Mouse (Mus musculus) heart, embryonic 12.5 days (tissue): ENCODE results near the gene Klrg2. TPM values are rescaled to one million over a fixed set of nuclear protein-coding genes. Genes with fewer than 3 reads are reported as not detected.
"Not testable (repeated sequence)": the region's sequence is repeated elsewhere in the genome, so short reads cannot be mapped to it uniquely, and the experiment has no call there.

Experiments
- ATAC-seq: fragments of 200-750 bp; cut with Nextera tagmentation; 2 replicates; pipeline ENCODE4 v1.8.0; 2017; ENCODE audit warnings: moderate TSS enrichment, moderate library complexity; ENCODE audit not compliant: insufficient number of reproducible peaks, low FRiP score
- H3K27ac ChIP-seq: fragments of 300-500 bp; sonication (generic); 2 replicates; pipeline ENCODE4 v1.5.1; 2016; ENCODE audit warnings: mild to moderate bottlenecking, moderate library complexity; ENCODE audit not compliant: poor library complexity, severe bottlenecking
- H3K27me3 ChIP-seq: fragments of 300-500 bp; sonication (generic); replicated peaks from 2 replicates; pipeline ENCODE4 v1.6.1; 2016; ENCODE audit warnings: mild to moderate bottlenecking, moderate library complexity
- H3K36me3 ChIP-seq: fragments of 300-500 bp; sonication (generic); 2 replicates; pipeline ENCODE4 v1.6.1; 2016; ENCODE audit warnings: mild to moderate bottlenecking, moderate library complexity
- H3K4me1 ChIP-seq: fragments of 300-500 bp; sonication (generic); replicated peaks from 2 replicates; pipeline ENCODE4 v1.6.1; 2016; ENCODE audit warnings: mild to moderate bottlenecking
- H3K4me2 ChIP-seq: fragments of 300-500 bp; sonication (generic); 2 replicates; pipeline ENCODE4 v1.6.1; 2016; ENCODE audit warnings: mild to moderate bottlenecking, moderate library complexity
- H3K4me3 ChIP-seq: fragments of 300-500 bp; sonication (generic); 2 replicates; pipeline ENCODE4 v1.5.1; 2016; ENCODE audit warnings: mild to moderate bottlenecking
- H3K9ac ChIP-seq: fragments of 300-500 bp; sonication (generic); 2 replicates; pipeline ENCODE4 v1.6.1; 2016; ENCODE audit warnings: mild to moderate bottlenecking, moderate library complexity
- H3K9me3 ChIP-seq: fragments of 300-500 bp; sonication (generic); replicated peaks from 2 replicates; pipeline ENCODE4 v1.6.1; 2016; ENCODE audit warnings: mild to moderate bottlenecking, moderate library complexity
- WGBS: fragments of 180-500 bp; shearing (Covaris S2); methylation state at CpG from one replicate; pipeline ENCODE4 v1.1.7; 2016; 5-methylcytosine and 5-hydroxymethylcytosine counted together
- polyA plus RNA-seq: library from polyadenylated mRNA; unstranded; fragments of >200 nt; fragmentation: Nextera tagmentation; extraction: Ambion mirVana; gene quantifications from 2 replicates; pipeline ENCODE4 v1.2.1, GENCODE M21; 2016

Gene Klrg2
- 0.14 and 0.27 TPM in 2 replicates for polyA plus RNA-seq

GRCm38 (mm10) chr6:38636852-38637618 lies at the start of gene Klrg2:
TSS of gene Klrg2 (minus strand) at chr6:38637242.
- peaks cover 14% of the 10 kb centered on the region for H3K4me1 ChIP-seq
- H3K9me3 ChIP-seq = no peaks in the 10 kb centered on the region
- ATAC-seq = peak; percentile 75
- 2% methylated on average over 60 of the region's 60 CpGs for WGBS
- H3K27me3 ChIP-seq = peaks cover 86% of the 10 kb centered on the region
- H3K27ac ChIP-seq = no peak within 1 kb of the TSS
- no peaks in the 10 kb centered on the region for H3K36me3 ChIP-seq
- peak within 1 kb of the TSS; percentile 98 for H3K4me2 ChIP-seq
- H3K4me3 ChIP-seq = peak within 1 kb of the TSS; percentile 55
- peak within 1 kb of the TSS; percentile 72 for H3K9ac ChIP-seq

- ATAC-seq = no peak
- Histone ChIP-seq H3K9me3 (no peaks in the 10 kb centered on the region; the same call in 1 of the 2 replicates), H3K9ac (no peak overlapping the region), H3K27ac (no peak overlapping the region), H3K4me1 (no peaks in the 10 kb centered on the region), H3K36me3 (peaks cover 12% of the 10 kb centered on the region), H3K4me3 (no peak overlapping the region), H3K4me2 (no peak overlapping the region), H3K27me3 (no peaks in the 10 kb centered on the region; the same call in none of the 2 replicates)
- 60% methylated on average over 2 of the region's 2 CpGs for WGBS
Measured at GRCm38 (mm10) chr6:38682532-38682931, 45.5 kb upstream of the Klrg2 start.

GRCm38 (mm10) chr6:38677629-38678028 lies 40.6 kb upstream of the Klrg2 start:
- Histone ChIP-seq H3K4me2 (no peak overlapping the region), H3K4me3 (no peak overlapping the region), H3K9ac (no peak overlapping the region), H3K36me3 (no peaks in the 10 kb centered on the region), H3K9me3 (no peaks in the 10 kb centered on the region; the same call in 1 of the 2 replicates), H3K27ac (no peak overlapping the region), H3K27me3 (peaks cover 4% of the 10 kb centered on the region), H3K4me1 (peaks cover 12% of the 10 kb centered on the region)
- ATAC-seq = no peak
- WGBS = 69% methylated on average over 9 of the region's 9 CpGs

- 66% methylated on average over 14 of the region's 14 CpGs for WGBS
- no peak overlapping the region for H3K4me3 ChIP-seq
Measured at GRCm38 (mm10) chr6:38676723-38677122, 39.7 kb upstream of the Klrg2 start.

GRCm38 (mm10) chr6:38676217-38676616 lies 39.2 kb upstream of the Klrg2 start:
- H3K9me3 ChIP-seq = no peaks in the 10 kb centered on the region
- peaks cover 4% of the 10 kb centered on the region for H3K27me3 ChIP-seq
- no peak overlapping the region for H3K27ac ChIP-seq
- no peak for ATAC-seq
- H3K4me2 ChIP-seq = peak overlapping the region; percentile 36
- WGBS = 36% methylated on average over 6 of the region's 6 CpGs
- no peak overlapping the region for H3K9ac ChIP-seq
- no peak overlapping the region for H3K4me3 ChIP-seq
- peaks cover 12% of the 10 kb centered on the region for H3K4me1 ChIP-seq
- no peaks in the 10 kb centered on the region for H3K36me3 ChIP-seq

More at GRCm38 (mm10) chr6:38676723-38677122, 39.7 kb upstream of the Klrg2 start:
- Histone ChIP-seq H3K4me1 (peaks cover 12% of the 10 kb centered on the region), H3K27me3 (peaks cover 4% of the 10 kb centered on the region), H3K9me3 (no peaks in the 10 kb centered on the region), H3K4me2 (peak overlapping the region; percentile 36), H3K36me3 (no peaks in the 10 kb centered on the region), H3K27ac (no peak overlapping the region), H3K9ac (no peak overlapping the region)
- no peak for ATAC-seq

GRCm38 (mm10) chr6:38672011-38672410 lies 35.0 kb upstream of the Klrg2 start:
- Histone ChIP-seq H3K9me3 (no peaks in the 10 kb centered on the region), H3K4me3 (no peak overlapping the region), H3K27ac (no peak overlapping the region), H3K4me2 (no peak overlapping the region), H3K9ac (no peak overlapping the region), H3K4me1 (peaks cover 12% of the 10 kb centered on the region), H3K27me3 (peaks cover 7% of the 10 kb centered on the region; the same call in 1 of the 2 replicates), H3K36me3 (no peaks in the 10 kb centered on the region)
- 78% methylated on average over 3 of the region's 3 CpGs for WGBS
- ATAC-seq = no peak

- Histone ChIP-seq H3K4me3 (no peak overlapping the region), H3K36me3 (no peaks in the 10 kb centered on the region), H3K9ac (no peak overlapping the region), H3K27me3 (peaks cover 7% of the 10 kb centered on the region; the same call in 1 of the 2 replicates), H3K4me2 (no peak overlapping the region), H3K9me3 (no peaks in the 10 kb centered on the region), H3K27ac (no peak overlapping the region), H3K4me1 (peaks cover 5% of the 10 kb centered on the region)
- no peak for ATAC-seq
- 79% methylated on average over 7 of the region's 7 CpGs for WGBS
Measured at GRCm38 (mm10) chr6:38671270-38671669, 34.2 kb upstream of the Klrg2 start.

GRCm38 (mm10) chr6:38670488-38670887 lies 33.4 kb upstream of the Klrg2 start:
- H3K27me3 ChIP-seq, H3K9me3 ChIP-seq, H3K4me2 ChIP-seq, H3K36me3 ChIP-seq, H3K9ac ChIP-seq, ATAC-seq, H3K27ac ChIP-seq, H3K4me1 ChIP-seq, H3K4me3 ChIP-seq: not testable (repeated sequence)
- WGBS = 85% methylated on average over 1 of the region's 1 CpGs

- 44% methylated on average over 6 of the region's 6 CpGs for WGBS
- H3K9ac ChIP-seq = no peak overlapping the region
- no peak overlapping the region for H3K27ac ChIP-seq
- H3K9me3 ChIP-seq = no peaks in the 10 kb centered on the region
- peaks cover 17% of the 10 kb centered on the region for H3K27me3 ChIP-seq
- H3K36me3 ChIP-seq = no peaks in the 10 kb centered on the region
- ATAC-seq = no peak
- no peak overlapping the region for H3K4me3 ChIP-seq
- 0 out of 2 replicates have a peak, but pooled peaks cover 7% of the 10 kb centered on the region for H3K4me1 ChIP-seq
- H3K4me2 ChIP-seq = no peak overlapping the region
Measured at GRCm38 (mm10) chr6:38669580-38669979, 32.5 kb upstream of the Klrg2 start.

GRCm38 (mm10) chr6:38662714-38663615 lies 25.9 kb upstream of the Klrg2 start, which contains the start of gene Clec2l:
TSS of gene Clec2l (plus strand) at chr6:38663069.
- 0 out of 2 replicates have a peak, but pooled peaks cover 9% of the 10 kb centered on the region for H3K4me1 ChIP-seq
- H3K4me2 ChIP-seq = peak within 1 kb of the TSS; percentile 96
- peak within 1 kb of the TSS; percentile 68 for H3K4me3 ChIP-seq
- H3K27me3 ChIP-seq = peaks cover 61% of the 10 kb centered on the region
- no peaks in the 10 kb centered on the region for H3K36me3 ChIP-seq
- WGBS = 2% methylated on average over 84 of the region's 84 CpGs
- H3K9ac ChIP-seq = peak within 1 kb of the TSS; percentile 75
- ATAC-seq = peak; percentile 68
- no peaks in the 10 kb centered on the region for H3K9me3 ChIP-seq
- H3K27ac ChIP-seq = no peak within 1 kb of the TSS

- no peak overlapping the region for H3K4me3 ChIP-seq
- ATAC-seq = no peak
- 68% methylated on average over 4 of the region's 4 CpGs for WGBS
- H3K27me3 ChIP-seq = peaks cover 58% of the 10 kb centered on the region
- no peak overlapping the region for H3K9ac ChIP-seq
- H3K36me3 ChIP-seq = no peaks in the 10 kb centered on the region
- 0 out of 2 replicates have a peak, but pooled peaks cover 9% of the 10 kb centered on the region for H3K4me1 ChIP-seq
- no peaks in the 10 kb centered on the region for H3K9me3 ChIP-seq
- H3K27ac ChIP-seq = no peak overlapping the region
- H3K4me2 ChIP-seq = no peak overlapping the region
Measured at GRCm38 (mm10) chr6:38661626-38662025, 24.6 kb upstream of the Klrg2 start.
